Mouse (Mus musculus) heart, adult 2 months (tissue): ENCODE data around the gene Abtb1. TPM values are rescaled to one million over a fixed set of nuclear protein-coding genes. Genes with fewer than 3 reads are reported as not detected.
A peak's percentile ranks its signal among the peaks of the same experiment; 100 is the strongest.

Experiments
- DNase-seq, 2 experiments: peaks; one replicate each; pipeline ENCODE4 v3.0.0; 2021
- H3K27ac ChIP-seq: fragments of 200-600 bp; 2 replicates; pipeline ENCODE4 v1.8.1; 2022
- H3K27me3 ChIP-seq: fragments of 200-500 bp; 2 replicates; pipeline ENCODE4 v1.6.1; 2012; ENCODE audit warnings: mild to moderate bottlenecking, low read length, inconsistent platforms, mixed read lengths; ENCODE audit not compliant: control insufficient read depth, insufficient read depth
- H3K36me3 ChIP-seq: fragments of 200-500 bp; 2 replicates; pipeline ENCODE4 v1.6.1; 2012; ENCODE audit warnings: low read length, inconsistent platforms; ENCODE audit not compliant: control insufficient read depth, insufficient read depth
- H3K4me1 ChIP-seq: fragments of 200-500 bp; 2 replicates; pipeline ENCODE4 v1.6.1; 2011; ENCODE audit warnings: low read length; ENCODE audit not compliant: control insufficient read depth, insufficient read depth
- H3K4me3 ChIP-seq: fragments of 200-600 bp; 2 replicates; pipeline ENCODE4 v1.8.1; 2022
- H3K79me2 ChIP-seq: fragments of 200-500 bp; replicated peaks from 2 replicates; pipeline ENCODE4 v1.6.1; 2012; ENCODE audit warnings: mild to moderate bottlenecking, inconsistent platforms, low read length, moderate library complexity, mixed read lengths; ENCODE audit not compliant: control insufficient read depth, insufficient read depth
- H3K9ac ChIP-seq: fragments of 200-500 bp; 2 replicates; pipeline ENCODE4 v1.6.1; 2012; ENCODE audit warnings: low read depth, mild to moderate bottlenecking, control low read depth, inconsistent platforms, low read length, mixed read lengths
- CTCF ChIP-seq: fragments of 200-600 bp; IDR thresholded peaks from 2 replicates; pipeline ENCODE4 v1.8.1; 2022; ENCODE audit warnings: antibody characterized with exemption, mild to moderate bottlenecking, moderate library complexity
- EP300 ChIP-seq: fragments of 200-500 bp; IDR thresholded peaks from 2 replicates; pipeline ENCODE4 v1.6.1; 2011; ENCODE audit warnings: low read depth, low read length, control low read depth; ENCODE audit not compliant: insufficient read depth
- POLR2A ChIP-seq: fragments of 200-500 bp; IDR thresholded peaks from 2 replicates; pipeline ENCODE4 v1.6.1; 2011; ENCODE audit warnings: mild to moderate bottlenecking, low read depth, low read length, control low read depth; ENCODE audit not compliant: insufficient read depth
- WGBS: fragments of 180-500 bp; shearing (Covaris S2); methylation state at CpG from one replicate; pipeline ENCODE4 v1.1.7; 2018; 5-methylcytosine and 5-hydroxymethylcytosine counted together
- intact Hi-C: fragments of 180-260 bp; cut with DNase I; formaldehyde crosslinking; loops from one replicate; pipeline ENCODE4 v1.15.1; 2025
- polyA plus RNA-seq: library from polyadenylated mRNA; depleted of rRNA; stranded (reverse); fragments of >200 nt; gene quantifications from 2 replicates; pipeline ENCODE4 v1.2.3, GENCODE M21; 2012
- total RNA-seq, 2 experiments: library from RNA; stranded (reverse); gene quantifications; 2 replicates each; pipeline ENCODE4 v1.2.3; 2021

Abtb1 gene
- total and polyA plus RNA-seq, 3 experiments = 19.7 to 46.2 (median 22.7) TPM

DNA sequence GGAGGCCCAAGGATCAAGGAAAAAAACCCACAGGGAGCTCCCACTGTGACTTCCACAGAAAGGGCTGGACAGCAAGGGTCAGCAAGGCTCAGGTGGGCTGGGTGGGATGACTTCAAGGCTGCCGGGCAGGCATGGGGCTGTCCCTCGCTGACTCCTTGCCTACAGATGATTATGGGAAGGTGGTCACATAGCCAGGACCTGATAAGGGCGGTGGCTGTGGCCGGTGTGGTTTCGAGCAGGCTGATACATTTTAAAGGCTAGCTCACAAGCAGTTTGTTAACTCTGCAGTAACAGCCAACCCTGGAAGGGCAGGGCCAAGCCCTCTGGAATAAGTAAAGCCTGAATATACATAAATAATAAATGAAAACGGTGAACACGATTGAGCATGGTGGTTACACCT, 38.7 kb downstream of the Abtb1 start:
- Histone ChIP-seq H3K27me3 (no peaks in the 10 kb centered on the region), H3K36me3 (peaks cover 5% of the 10 kb centered on the region; the same call in 1 of the 2 replicates), H3K4me3 (no peak overlapping the region), H3K4me1 (peaks cover 25% of the 10 kb centered on the region), H3K9ac (no peak overlapping the region), H3K27ac (no peak overlapping the region), H3K79me2 (0 out of 2 replicates have a peak, but pooled peaks cover 1% of the 10 kb centered on the region)
- intact Hi-C loops = no loop called here
- no peak for DNase-seq
- TF ChIP-seq POLR2A (no peak), EP300 (no peak), CTCF (no peak)
- 75% methylated on average over 7 of the region's 7 CpGs for WGBS

GRCm38 (mm10) chr6:88800735-88801134, 41.0 kb downstream of the Abtb1 start:
- Histone ChIP-seq H3K79me2 (0 out of 2 replicates have a peak, but pooled peaks cover 1% of the 10 kb centered on the region), H3K36me3 (peaks cover 5% of the 10 kb centered on the region; the same call in 1 of the 2 replicates), H3K27ac (peak overlapping the region; percentile 45), H3K4me1 (peaks cover 22% of the 10 kb centered on the region), H3K27me3 (no peaks in the 10 kb centered on the region), H3K9ac (no peak overlapping the region), H3K4me3 (no peak overlapping the region)
- intact Hi-C loops = no loop called here
- WGBS = 30% methylated on average over 3 of the region's 3 CpGs
- DNase-seq = peak; percentile 32 to 61
- peak; percentile 45; the same call in 1 of the 2 replicates for TF ChIP-seq EP300
- no peak for TF ChIP-seq CTCF

- peak overlapping the region; percentile 45 for H3K27ac ChIP-seq
- WGBS = 72% methylated on average over 7 of the region's 7 CpGs
- no peak overlapping the region for H3K9ac ChIP-seq
- 0 out of 2 replicates have a peak, but pooled peaks cover 1% of the 10 kb centered on the region for H3K79me2 ChIP-seq
- intact Hi-C loops = no loop called here
- no peak for TF ChIP-seq CTCF
- TF ChIP-seq EP300 = no peak
- no peak for TF ChIP-seq POLR2A
- H3K4me1 ChIP-seq = peaks cover 22% of the 10 kb centered on the region
- H3K36me3 ChIP-seq = peaks cover 5% of the 10 kb centered on the region; the same call in 1 of the 2 replicates
- no peak for DNase-seq
- H3K27me3 ChIP-seq = no peaks in the 10 kb centered on the region
- H3K4me3 ChIP-seq = no peak overlapping the region
Observed at GRCm38 (mm10) chr6:88800191-88800590, 41.6 kb downstream of the Abtb1 start.

- H3K36me3 ChIP-seq = peaks cover 3% of the 10 kb centered on the region; the same call in 1 of the 2 replicates
- H3K4me1 ChIP-seq = peaks cover 15% of the 10 kb centered on the region
- H3K27ac ChIP-seq = no peak overlapping the region; the same call in 1 of the 2 replicates
- no peak for DNase-seq
- no peak overlapping the region for H3K4me3 ChIP-seq
- intact Hi-C loops = no loop called here
- 54% methylated on average over 14 of the region's 14 CpGs for WGBS
- no peaks in the 10 kb centered on the region for H3K27me3 ChIP-seq
- no peak overlapping the region for H3K9ac ChIP-seq
- TF ChIP-seq EP300 = no peak
- TF ChIP-seq CTCF = no peak
- TF ChIP-seq POLR2A = no peak
- H3K79me2 ChIP-seq = no peaks in the 10 kb centered on the region
Observed at GRCm38 (mm10) chr6:88794561-88794971, 47.2 kb downstream of the Abtb1 start.

GRCm38 (mm10) chr6:88793872-88794271, 47.9 kb downstream of the Abtb1 start:
- intact Hi-C loops = no loop called here
- no peak for DNase-seq
- WGBS = 65% methylated on average over 13 of the region's 13 CpGs
- Histone ChIP-seq H3K4me1 (peaks cover 17% of the 10 kb centered on the region), H3K79me2 (no peaks in the 10 kb centered on the region), H3K9ac (no peak overlapping the region), H3K27me3 (no peaks in the 10 kb centered on the region), H3K36me3 (peaks cover 3% of the 10 kb centered on the region; the same call in 1 of the 2 replicates), H3K4me3 (no peak overlapping the region), H3K27ac (no peak overlapping the region)
- TF ChIP-seq CTCF = no peak
- TF ChIP-seq EP300 = no peak
- TF ChIP-seq POLR2A = no peak

GRCm38 (mm10) chr6:88793243-88793642, 48.5 kb downstream of the Abtb1 start:
- 43% methylated on average over 2 of the region's 2 CpGs for WGBS

More at GRCm38 (mm10) chr6:88793243-88793642, 48.5 kb downstream of the Abtb1 start:
- no peak for DNase-seq
- no peak overlapping the region for H3K4me3 ChIP-seq
- no peak overlapping the region; the same call in 1 of the 2 replicates for H3K27ac ChIP-seq
- TF ChIP-seq CTCF (no peak), POLR2A (no peak), EP300 (no peak)
- H3K36me3 ChIP-seq = peaks cover 3% of the 10 kb centered on the region; the same call in 1 of the 2 replicates
- no peaks in the 10 kb centered on the region for H3K79me2 ChIP-seq
- H3K27me3 ChIP-seq = no peaks in the 10 kb centered on the region
- H3K9ac ChIP-seq = no peak overlapping the region
- intact Hi-C loops = no loop called here
- H3K4me1 ChIP-seq = peaks cover 15% of the 10 kb centered on the region
